Mouse (Mus musculus) telencephalon, adult 2 months (tissue): ENCODE measurements around the gene Acacb.

Experiments used
- DNase-seq: peaks from one replicate; pipeline ENCODE4 v3.0.0-alpha.2; 2011; ENCODE audit warnings: low read depth, low spot score

Gene Acacb

DNA sequence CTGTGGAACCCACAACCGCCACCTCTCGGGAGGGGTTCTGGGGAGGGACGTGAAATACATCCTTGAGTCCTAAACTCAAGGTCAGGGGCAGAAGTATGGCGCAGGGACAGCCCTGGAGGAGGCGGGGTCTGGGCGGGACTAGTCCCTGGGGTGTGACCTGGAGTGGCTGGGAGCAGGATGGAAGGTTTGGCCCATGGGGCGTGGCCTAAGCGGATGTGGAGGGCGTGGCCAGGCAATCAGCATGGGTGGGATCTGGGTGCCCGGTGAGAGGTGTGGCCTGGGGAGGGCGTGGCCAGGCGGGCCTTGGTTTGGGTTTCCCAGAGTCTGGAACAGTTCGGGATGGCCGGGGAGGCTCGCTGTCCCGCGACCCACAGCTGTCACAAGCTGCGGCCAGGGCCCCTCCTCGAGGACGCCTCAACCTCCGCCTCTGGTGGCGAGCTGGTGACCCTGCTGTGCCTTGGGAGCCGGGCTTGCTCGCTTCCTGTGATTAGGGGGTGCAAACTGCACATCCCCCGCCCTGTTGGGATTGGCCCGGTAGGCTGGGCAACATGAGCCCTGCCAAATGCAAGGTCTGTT, 29.3 kb downstream of the Acacb start:
- DNase-seq: no peak

DNA sequence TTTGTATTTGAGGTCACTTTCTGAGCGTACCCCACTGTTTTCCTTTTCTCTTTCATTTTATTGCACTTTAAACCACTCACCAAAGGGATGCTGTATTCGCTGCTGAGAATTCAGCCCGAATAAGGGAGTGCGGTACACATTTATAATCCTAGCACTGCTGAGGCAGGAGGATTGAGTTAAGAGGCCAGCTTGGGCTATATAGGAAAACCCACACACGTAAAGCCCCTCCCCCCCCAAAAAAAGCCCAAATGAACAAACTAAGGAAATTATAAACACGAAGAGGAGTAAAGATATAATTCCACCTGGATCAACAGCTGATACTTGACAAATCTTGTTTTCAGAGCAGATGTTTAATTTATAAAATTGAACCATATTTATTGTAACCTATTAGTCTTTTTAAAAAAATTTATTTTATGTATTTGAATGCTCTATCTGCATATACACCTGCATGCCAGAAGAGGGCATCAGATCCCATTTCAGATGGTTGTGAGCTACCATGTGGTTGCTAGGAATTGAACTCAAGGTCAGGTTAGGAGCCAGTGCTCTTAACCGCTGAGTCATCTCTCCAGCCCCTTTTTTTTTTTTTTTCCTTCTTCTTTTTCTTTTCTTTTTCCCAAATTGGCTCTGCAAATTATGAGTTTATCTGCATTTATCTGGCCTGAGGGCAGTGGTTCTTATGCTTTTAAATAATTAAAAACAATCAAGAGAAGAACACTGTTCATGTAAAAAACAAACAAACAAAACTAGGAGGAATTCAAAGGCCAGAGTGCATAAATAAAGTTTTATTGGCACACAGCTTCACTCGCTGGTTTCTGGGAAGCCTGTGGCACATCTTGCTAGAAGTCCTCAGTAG, 30.4 kb downstream of the Acacb start:
- no peak for DNase-seq

DNA sequence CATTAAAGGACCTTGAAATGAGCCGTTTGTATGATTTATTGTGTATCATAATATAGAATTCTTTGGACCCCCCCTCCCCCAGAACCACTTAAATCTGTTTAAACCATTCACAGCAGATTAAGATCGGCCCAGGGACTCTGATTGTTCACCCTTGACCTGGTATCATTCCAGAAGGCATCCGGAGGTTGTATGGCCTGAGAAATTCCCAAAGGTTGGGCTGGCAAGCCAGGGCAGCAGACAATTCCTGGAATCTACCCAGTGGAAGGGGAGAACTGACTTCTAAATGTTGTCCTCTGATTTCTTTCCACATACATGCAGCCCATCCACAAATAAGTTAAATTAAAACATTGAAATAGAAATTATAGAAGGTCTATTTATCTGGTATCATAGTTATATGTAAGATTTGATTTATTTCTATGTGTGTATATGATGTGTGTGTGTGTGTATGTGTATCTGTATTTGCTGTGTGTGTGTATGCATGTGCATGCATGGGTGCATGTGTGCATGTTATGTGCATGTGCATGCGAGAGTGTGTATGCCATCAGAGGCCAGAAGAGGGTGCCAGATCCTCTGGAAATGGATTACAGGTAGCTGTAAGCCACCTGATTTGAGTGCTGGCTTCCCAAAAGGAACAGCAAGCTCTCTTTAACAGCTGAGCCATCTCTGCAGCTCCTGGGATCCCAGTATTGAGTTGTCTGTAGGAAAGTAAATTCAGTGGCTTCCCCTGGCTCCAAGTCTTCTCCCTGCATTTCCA, 31.8 kb downstream of the Acacb start:
- DNase-seq: no peak

DNA sequence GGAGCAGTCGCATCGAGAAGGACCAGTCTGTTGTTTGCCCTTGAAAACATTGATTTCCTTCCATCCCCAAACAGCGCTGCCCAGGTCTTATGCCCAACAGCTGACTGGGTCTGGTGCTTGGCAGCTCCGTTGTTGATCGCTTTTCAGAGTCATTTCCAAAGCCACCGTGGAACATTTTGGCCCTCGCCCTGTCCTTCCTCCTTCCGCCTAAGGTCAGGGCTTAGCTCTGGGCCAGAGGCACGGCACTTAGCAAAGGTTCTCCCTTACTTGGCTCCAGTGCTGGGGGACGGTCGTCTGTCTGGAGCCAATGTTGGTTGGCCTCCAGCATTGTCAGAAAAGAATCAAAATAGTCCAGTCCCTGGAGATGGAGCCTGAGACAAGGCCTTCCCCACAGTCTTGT, 33.2 kb downstream of the Acacb start:
- no peak for DNase-seq

DNA sequence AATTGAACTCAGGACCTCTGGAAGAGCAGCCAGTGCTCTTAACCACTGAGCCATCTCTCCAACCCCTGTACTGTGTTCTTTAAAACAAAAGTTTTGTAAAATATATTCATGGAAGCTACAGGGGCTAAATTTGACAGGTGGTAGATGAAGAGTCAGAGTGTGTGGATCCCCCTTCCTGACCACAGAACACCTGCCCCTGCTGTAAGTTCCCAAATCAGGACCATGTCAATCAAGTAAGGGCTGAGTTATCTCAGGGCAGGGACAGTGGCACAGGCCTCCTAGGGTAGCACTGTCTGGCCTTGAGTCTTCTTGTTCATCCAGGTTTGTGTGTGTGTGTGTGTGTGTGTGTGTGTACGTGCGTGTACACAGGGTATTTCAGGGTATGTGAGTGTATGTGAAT, 37.2 kb downstream of the Acacb start:
- DNase-seq: no peak

GRCm38 (mm10) chr5:114187108-114187507, 40.8 kb downstream of the Acacb start:
- no peak for DNase-seq

DNA sequence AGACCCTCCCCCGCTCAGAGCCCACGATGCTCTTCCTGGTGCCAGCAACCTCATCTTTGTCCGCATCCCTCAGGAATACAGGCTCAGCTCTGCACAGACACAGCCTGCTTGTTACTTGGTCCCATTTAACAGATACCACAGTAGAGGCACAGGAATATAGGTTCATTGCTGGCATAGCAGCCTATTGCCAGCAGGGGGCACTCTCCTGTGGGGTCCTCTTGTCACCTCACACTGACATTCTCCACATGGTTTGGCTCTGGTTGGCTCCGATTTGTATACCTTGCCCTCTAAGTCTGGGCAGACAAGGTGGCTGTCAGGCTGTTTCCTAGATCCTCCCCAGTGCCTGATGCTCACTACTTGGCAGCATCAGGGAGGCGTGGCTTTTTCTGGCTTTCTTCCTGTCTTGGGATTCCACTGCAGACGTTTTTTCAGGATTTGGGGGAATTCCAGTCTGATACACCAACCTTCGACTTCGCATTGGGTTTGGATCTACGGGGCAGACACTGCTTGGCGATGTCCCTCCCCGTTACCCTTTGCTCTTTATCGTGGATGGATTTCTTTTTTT, 42.6 kb downstream of the Acacb start:
- DNase-seq: no peak

GRCm38 (mm10) chr5:114194161-114194560, 47.8 kb downstream of the Acacb start:
- DNase-seq: no peak

DNA sequence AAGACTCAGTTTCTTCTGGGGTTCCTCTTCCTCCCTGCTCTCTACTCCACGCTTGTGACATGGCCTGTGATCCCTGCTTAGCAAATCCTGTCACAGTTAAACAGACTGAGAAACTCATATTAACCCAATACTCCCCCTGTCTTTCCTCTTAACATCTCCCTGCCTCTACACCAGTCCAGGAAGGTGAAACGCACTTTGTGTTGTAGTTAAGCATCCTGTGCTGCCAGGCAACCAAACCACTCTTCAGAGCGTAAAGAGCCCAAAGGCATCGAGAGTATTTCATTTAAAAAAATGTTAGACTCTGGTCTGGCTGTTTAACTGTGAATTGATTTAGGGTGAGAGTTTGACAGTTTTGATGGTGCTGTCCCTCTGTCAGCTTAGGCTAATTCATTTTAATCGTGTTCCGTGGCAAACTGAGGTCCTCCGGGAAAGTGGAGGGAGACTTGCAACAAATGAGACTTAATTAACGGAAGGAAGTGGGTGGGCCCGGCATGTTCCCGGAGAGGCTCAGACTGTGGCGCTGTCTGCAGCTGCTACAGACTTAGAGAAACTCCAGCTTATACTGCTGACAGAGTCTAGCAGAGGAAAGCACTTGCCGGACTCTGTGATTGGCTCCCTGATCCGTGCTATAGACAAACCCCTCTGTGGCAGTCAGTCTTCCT, 52.9 kb downstream of the Acacb start:
- DNase-seq: peak; percentile 3

GRCm38 (mm10) chr5:114206158-114206557, 59.8 kb downstream of the Acacb start:
- no peak for DNase-seq

- DNase-seq: no peak
Measured at GRCm38 (mm10) chr5:114213183-114213582, 66.8 kb downstream of the Acacb start.

- no peak for DNase-seq
Measured at GRCm38 (mm10) chr5:114218771-114219170, 72.4 kb downstream of the Acacb start.

DNA sequence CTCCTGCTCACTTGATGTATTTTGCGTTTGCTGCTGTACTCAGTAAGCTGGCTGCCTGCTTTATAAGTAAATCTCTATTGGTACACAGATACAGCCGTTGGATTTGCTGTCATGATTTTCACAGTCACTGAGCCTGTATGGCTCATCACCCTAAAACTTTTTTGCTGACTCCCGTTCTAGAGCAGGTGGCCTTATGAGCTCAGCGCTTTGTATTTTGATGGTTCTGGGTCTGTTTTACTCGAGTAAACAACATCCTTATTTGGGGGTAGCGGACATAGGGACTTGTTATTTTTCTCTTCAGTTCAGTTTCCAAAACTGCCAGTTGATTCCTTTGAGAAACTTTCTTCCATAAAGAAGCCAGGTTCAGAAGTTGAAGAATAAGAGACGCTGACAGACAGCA, 79.7 kb downstream of the Acacb start:
- no peak for DNase-seq

DNA sequence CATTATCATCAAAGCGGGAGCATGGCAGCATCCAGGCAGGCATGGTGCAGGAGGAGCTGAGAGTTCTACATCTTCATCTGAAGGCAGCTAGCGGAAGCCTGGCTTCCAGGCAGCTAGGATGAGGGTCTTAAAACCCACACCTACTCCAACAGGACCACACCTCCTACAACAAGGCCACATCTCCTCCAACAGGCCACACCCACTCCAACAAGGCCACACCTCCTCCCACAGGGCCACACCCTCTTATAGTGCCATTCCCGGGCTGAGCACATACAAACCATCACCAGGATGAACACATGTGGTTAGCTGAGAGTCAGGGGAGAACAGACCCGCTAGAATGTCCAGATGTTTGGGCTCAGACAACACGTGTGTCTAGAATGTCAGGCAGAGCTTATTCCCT, 82.6 kb downstream of the Acacb start:
- no peak for DNase-seq

DNA sequence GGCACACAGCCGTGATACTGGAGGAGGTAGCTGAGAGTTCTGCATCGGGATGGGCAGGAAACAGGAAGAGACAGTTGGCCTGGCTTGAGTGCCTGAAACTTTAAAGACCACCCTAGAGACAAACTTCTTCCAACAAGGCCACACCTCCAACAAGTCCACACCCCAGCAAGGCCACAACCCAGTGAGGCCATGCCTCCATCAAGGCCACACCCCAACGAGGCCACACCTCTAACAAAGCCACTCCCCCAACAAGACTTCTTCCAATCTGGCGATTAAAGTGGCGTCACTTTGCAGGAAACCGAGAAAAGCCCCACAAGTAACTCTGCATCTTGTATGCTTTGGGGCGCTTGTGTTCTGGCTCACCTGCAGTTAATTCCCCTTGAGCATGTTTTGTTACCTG, 92.6 kb downstream of the Acacb start:
- DNase-seq: no peak

- DNase-seq: no peak
Measured at GRCm38 (mm10) chr5:114239737-114240136, 93.4 kb downstream of the Acacb start.

GRCm38 (mm10) chr5:114246465-114246864, 100.1 kb downstream of the Acacb start:
- DNase-seq: no peak

DNA sequence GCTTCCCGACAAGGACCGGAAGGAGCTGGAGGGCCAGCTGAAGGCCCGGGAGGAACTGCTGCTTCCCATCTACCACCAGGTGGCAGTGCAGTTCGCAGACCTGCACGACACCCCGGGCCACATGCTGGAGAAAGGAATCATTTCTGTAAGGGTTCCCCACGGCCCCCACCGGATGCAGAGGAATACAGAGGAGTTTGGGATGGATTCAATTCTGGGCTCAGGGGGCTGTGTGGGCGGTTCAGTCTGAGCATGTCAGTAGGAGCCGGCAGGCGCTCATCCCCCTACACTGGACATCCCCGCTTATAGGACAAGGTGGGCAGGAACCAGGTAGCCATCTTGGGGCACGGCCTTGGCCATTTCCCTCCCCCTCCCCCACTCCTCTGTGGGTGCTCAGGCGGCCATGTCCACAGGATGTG, 101.8 kb downstream of the Acacb start:
- DNase-seq: peak; percentile 9

DNA sequence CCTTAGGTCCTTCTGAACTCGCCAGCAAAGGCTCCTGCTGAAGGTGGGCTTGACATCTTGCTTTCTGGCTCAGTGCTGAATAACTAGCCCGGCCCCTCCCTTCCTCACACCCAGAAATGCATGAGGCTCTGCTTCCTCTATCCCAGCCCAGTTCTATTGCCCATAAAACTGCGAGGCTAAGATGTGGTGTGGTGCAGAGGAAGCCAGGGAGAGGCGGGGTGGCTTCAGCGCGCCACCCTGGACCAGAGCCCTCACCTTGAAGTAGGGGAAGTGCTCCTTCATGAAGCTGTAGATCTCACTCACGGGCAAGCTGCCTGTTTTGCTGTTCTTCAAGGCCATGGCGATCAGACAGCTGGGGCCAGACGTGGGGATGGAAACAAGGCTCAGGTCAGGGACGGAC, 113.2 kb downstream of the Acacb start:
- no peak for DNase-seq

DNA sequence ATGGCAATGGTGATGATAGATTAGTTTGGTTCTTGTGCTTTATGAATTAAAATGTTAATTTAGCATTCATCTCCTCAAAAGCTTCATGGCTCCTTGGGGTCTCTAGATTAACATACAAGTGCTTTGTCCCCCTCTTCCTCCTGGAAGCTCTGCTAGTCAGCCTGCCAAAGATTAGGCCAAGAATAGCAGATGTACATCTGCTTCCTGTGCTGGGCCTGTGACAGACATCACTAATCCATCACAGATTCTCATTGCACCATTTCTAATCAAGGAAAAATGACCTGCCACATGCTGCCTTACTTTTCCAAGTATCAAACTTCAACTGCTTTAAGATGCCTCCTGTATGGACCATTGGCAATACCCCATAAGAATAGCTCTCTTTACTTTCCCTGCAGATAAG, 115.2 kb downstream of the Acacb start:
- no peak for DNase-seq

GRCm38 (mm10) chr5:114264030-114264459, 117.7 kb downstream of the Acacb start:
- no peak for DNase-seq

GRCm38 (mm10) chr5:114264791-114265190, 118.5 kb downstream of the Acacb start:
- no peak for DNase-seq
